8 mouse cellular contexts compared by ENCODE assay signal in the genomic region with DNA sequence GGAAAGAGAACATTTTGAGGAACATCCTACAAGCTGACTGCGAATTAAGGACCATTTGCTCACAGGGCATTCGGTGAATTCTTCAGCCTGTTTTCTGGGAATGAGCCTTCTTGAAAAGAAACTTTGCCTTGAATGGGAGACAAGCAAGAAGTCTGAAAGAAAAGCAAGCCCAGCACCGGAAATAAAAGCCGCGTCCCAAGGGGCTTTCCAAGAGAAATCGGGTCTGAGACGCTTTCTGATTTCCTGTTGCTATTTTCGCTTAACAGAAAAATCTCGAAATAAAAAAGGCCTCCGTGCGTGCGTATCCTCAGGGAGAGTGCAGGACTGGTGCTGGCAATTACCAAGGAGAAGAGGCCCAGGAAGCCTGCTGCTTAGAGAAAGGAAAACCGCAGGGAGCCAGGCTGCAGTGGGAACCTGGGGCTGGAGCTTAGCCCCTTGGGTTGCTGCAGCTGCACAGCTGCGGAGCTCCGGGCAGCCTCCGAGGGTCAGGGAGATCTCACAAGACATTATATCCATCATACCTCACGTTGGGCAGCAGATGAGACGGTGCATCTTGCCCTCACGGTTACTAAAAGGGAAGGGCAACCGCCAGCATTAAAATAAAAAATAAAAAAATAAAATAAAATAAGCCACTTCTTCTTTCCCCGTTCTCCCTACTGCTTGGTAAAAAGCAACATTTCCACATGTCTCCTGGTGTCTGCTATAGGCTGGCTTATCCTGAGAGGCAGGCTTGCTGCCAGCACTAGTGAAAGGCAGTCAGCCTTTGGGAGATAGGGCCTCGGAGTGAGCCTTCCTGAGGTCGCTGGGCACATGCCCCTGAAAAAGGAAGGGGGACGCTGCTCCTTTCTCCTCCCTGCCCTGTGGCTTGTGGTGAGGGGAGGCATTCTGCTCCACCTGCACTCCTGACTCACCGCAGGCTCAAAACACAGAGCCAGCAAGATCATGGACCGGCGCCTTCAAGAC. TPM values are rescaled to one million over a fixed set of nuclear protein-coding genes. Genes with fewer than 3 reads are reported as not detected.
A peak's percentile ranks its signal among the peaks of the same experiment; 100 is the strongest.
DNase-seq lines count a peak whose midpoint lies in the region; ATAC-seq and TF ChIP-seq lines count a peak whose summit lies in the region.
"Had no signal": no experiment of that assay in that cellular context is flagged by ENCODE, and none has a peak within 500 bp of the region (broad histone marks: within the 10 kb centered on the region; RNA-seq: fewer than 3 reads in every experiment).

No protein-coding gene starts in this region.

- 24% methylated on average over 27 of the region's 27 CpGs for WGBS in liver, postnatal 0 days (ENCODE audit: insufficient replicate concordance)

- intact Hi-C loops in left cerebral cortex, postnatal 14 days (cut with DNase I) = no loop called here

- H3K36me3 ChIP-seq in liver, postnatal 0 days (replicated peaks; ENCODE audit: insufficient read depth, low read length) = no peaks in the 10 kb centered on the region

- peak; percentile 19 for DNase-seq in heart, postnatal 4 days
- DNase-seq in liver, postnatal 0 days = no peak
- no peak for DNase-seq in left cerebral cortex, postnatal 14 days (ENCODE audit: low spot score in 2 of 2)
- DNase-seq in gastrocnemius, postnatal 4 days (ENCODE audit: low spot score in 2 of 2) = no peak
- no peak for DNase-seq in natural killer cell, adult 2 months (ENCODE audit: low spot score in 2 of 2)

- ATAC-seq in CD4-positive, CD25-positive, alpha-beta regulatory T cell, adult 4 months = peak; percentile 43
- no peak for ATAC-seq in liver, postnatal 0 days

- no peak for TF ChIP-seq EP300 in liver, postnatal 0 days (IDR thresholded peaks at IDR 0.05; ENCODE audit: low read depth)

- TF ChIP-seq CTCF in liver, postnatal 0 days (IDR thresholded peaks at IDR 0.05; ENCODE audit: low read depth) = no peak

- H3K27me3 ChIP-seq in liver, postnatal 0 days (ENCODE audit: insufficient read depth, low read length) = peaks cover 17% of the 10 kb centered on the region

- no peaks in the 10 kb centered on the region; the same call in 1 of the 2 replicates for H3K4me1 ChIP-seq in brown adipose tissue, adult 24 weeks (ENCODE audit: control insufficient read depth, insufficient read depth, insufficient read length, low read length)
- H3K4me1 ChIP-seq in liver, postnatal 0 days (ENCODE audit: insufficient read depth) = no peaks in the 10 kb centered on the region

- H3K4me3 ChIP-seq in brown adipose tissue, adult 24 weeks (ENCODE audit: insufficient read depth, low read depth, low read length) = peak overlapping the region; percentile 31; the same call in 1 of the 2 replicates
- no peak overlapping the region for H3K4me3 ChIP-seq in liver, postnatal 0 days (ENCODE audit: low read depth, low read length)
- H3K4me3 ChIP-seq: myocyte had no signal

- H3K9me3 ChIP-seq in liver, postnatal 0 days (ENCODE audit: low read length) = no peaks in the 10 kb centered on the region

- H3K4me2 ChIP-seq in liver, postnatal 0 days (ENCODE audit: low read depth, low read length) = peak overlapping the region; percentile 51

- H3K27ac ChIP-seq in brown adipose tissue, adult 24 weeks (replicated peaks; ENCODE audit: low read depth, low read length) = peak overlapping the region; percentile 38
- peak overlapping the region; percentile 12; the same call in 1 of the 2 replicates for H3K27ac ChIP-seq in liver, postnatal 0 days (ENCODE audit: low read depth)

- H3K9ac ChIP-seq in liver, postnatal 0 days (replicated peaks) = no peak overlapping the region

RNA-seq across cellular contexts. Expression of gene Tbc1d30, which starts 35.5 kb away (rescaled TPM):
- 1 to 10 TPM; 3.1 to 3.4 TPM for polyA plus RNA-seq in CD4-positive, CD25-positive, alpha-beta regulatory T cell, adult 4 months (2017; shearing (Covaris generic))
- polyA plus RNA-seq in brown adipose tissue, adult 24 weeks (2012; ENCODE audit: insufficient read depth, insufficient read length, missing spikeins) = 0.24 TPM in 1 of 2 replicates, not detected in the other
- total RNA-seq in heart, postnatal 4 days (2021) = 1 to 10 TPM; 3.7 to 4.9 TPM
- polyA plus RNA-seq in liver, postnatal 0 days (2015; fragmentation: Nextera tagmentation; extraction: Ambion mirVana) = 0.75 and 1.4 TPM in 2 replicates
- 10 to 100 TPM; 72.0 to 79.1 TPM for total RNA-seq in left cerebral cortex, postnatal 14 days (2021)
- total RNA-seq in gastrocnemius, postnatal 4 days (2021) = 1 to 10 TPM in 1 of 2 experiments, under 1 TPM in 1; 0.83 to 1.2 TPM
- polyA plus RNA-seq: myocyte had no signal

RNA-seq across cellular contexts. Expression of gene Gns, which starts 49.3 kb away (rescaled TPM):
- 10 to 100 TPM in 1 of 2 experiments, 1 to 10 TPM in 1; 9.1 to 13.6 TPM for polyA plus RNA-seq in CD4-positive, CD25-positive, alpha-beta regulatory T cell, adult 4 months (2017; shearing (Covaris generic))
- polyA plus RNA-seq in brown adipose tissue, adult 24 weeks (2012; ENCODE audit: insufficient read depth, insufficient read length, missing spikeins) = 66.8 and 68.6 TPM in 2 replicates
- total RNA-seq in heart, postnatal 4 days (2021) = 10 to 100 TPM; 66.2 to 66.9 TPM
- polyA plus RNA-seq in liver, postnatal 0 days (2015; fragmentation: Nextera tagmentation; extraction: Ambion mirVana) = 27.7 and 28.9 TPM in 2 replicates
- 10 to 100 TPM; 76.4 to 81.0 TPM for total RNA-seq in left cerebral cortex, postnatal 14 days (2021)
- 10 to 100 TPM; 67.9 to 68.9 TPM for total RNA-seq in gastrocnemius, postnatal 4 days (2021)

Comparison
In these comparisons a context has a peak if more than half of its experiments do, and no peak if none do; other contexts are left out.
1. RNA of gene Tbc1d30, which starts 35.5 kb away (total RNA-seq): 72.0 to 79.1 TPM in left cerebral cortex, postnatal 14 days; 3.7 to 4.9 TPM in heart, postnatal 4 days and 0.83 to 1.2 TPM in gastrocnemius, postnatal 4 days; every median in the first group is over 10 times any median in the second.